Mouse (Mus musculus) liver, embryonic 16.5 days (tissue): ENCODE results near the gene Rapgef5. TPM values are rescaled to one million over a fixed set of nuclear protein-coding genes. Genes with fewer than 3 reads are reported as not detected.

Source experiments
- ATAC-seq: fragments of 200-750 bp; cut with Nextera tagmentation; 2 replicates; pipeline ENCODE4 v1.8.0; 2017; ENCODE audit warnings: low read depth, mild to moderate bottlenecking, moderate number of reproducible peaks, moderate library complexity
- H3K27ac ChIP-seq: fragments of 300-500 bp; sonication (generic); 2 replicates; pipeline ENCODE4 v1.5.1; 2014; ENCODE audit warnings: mild to moderate bottlenecking, low read length
- H3K27me3 ChIP-seq: fragments of 300-500 bp; sonication (generic); 2 replicates; pipeline ENCODE4 v1.6.1; 2014; ENCODE audit warnings: low read depth, low read length, mixed read lengths; ENCODE audit not compliant: control insufficient read depth, insufficient read depth
- H3K36me3 ChIP-seq: fragments of 300-500 bp; sonication (generic); 2 replicates; pipeline ENCODE4 v1.6.1; 2014; ENCODE audit warnings: mild to moderate bottlenecking; ENCODE audit not compliant: control insufficient read depth, insufficient read depth
- H3K4me1 ChIP-seq: fragments of 300-500 bp; sonication (generic); 2 replicates; pipeline ENCODE4 v1.6.1; 2014; ENCODE audit warnings: low read depth, low read length, mixed read lengths; ENCODE audit not compliant: control insufficient read depth
- H3K4me2 ChIP-seq: fragments of 300-500 bp; sonication (generic); 2 replicates; pipeline ENCODE4 v1.6.1; 2014; ENCODE audit warnings: low read depth, low read length, mixed read lengths
- H3K4me3 ChIP-seq: fragments of 300-500 bp; sonication (generic); 2 replicates; pipeline ENCODE4 v1.5.1; 2014; ENCODE audit warnings: low read depth, mild to moderate bottlenecking, low read length
- H3K9ac ChIP-seq: fragments of 300-500 bp; sonication (generic); 2 replicates; pipeline ENCODE4 v1.6.1; 2014; ENCODE audit warnings: low read depth, low read length
- H3K9me3 ChIP-seq: fragments of 300-500 bp; sonication (generic); replicated peaks from 2 replicates; pipeline ENCODE4 v1.6.1; 2016; ENCODE audit warnings: low read length; ENCODE audit not compliant: control insufficient read depth
- WGBS: fragments of 180-500 bp; shearing (Covaris S2); extraction: QIAGEN DNeasy Blood & Tissue Kit; methylation state at CpG from one replicate; pipeline ENCODE4 v1.1.7; 2014; ENCODE audit not compliant: insufficient replicate concordance; 5-methylcytosine and 5-hydroxymethylcytosine counted together
- polyA plus RNA-seq: library from polyadenylated mRNA; unstranded; fragments of >200 nt; fragmentation: Nextera tagmentation; extraction: Ambion mirVana; gene quantifications from 2 replicates; pipeline ENCODE4 v1.2.1, GENCODE M21; 2015

The Rapgef5 gene
- polyA plus RNA-seq, 1 experiment from 2014 or later: 2.2 TPM

GRCm38 (mm10) chr12:117553353-117553752 lies 37.1 kb downstream of the Rapgef5 start:
- H3K4me2 ChIP-seq: no peak overlapping the region
- H3K9ac ChIP-seq: no peak overlapping the region
- peaks cover 8% of the 10 kb centered on the region for H3K27me3 ChIP-seq
- H3K9me3 ChIP-seq: no peaks in the 10 kb centered on the region
- no peak for ATAC-seq
- H3K4me1 ChIP-seq: no peaks in the 10 kb centered on the region; the same call in 1 of the 2 replicates
- no peak overlapping the region for H3K27ac ChIP-seq
- H3K4me3 ChIP-seq: no peak overlapping the region
- 75% methylated on average over 5 of the region's 5 CpGs for WGBS
- H3K36me3 ChIP-seq: no peaks in the 10 kb centered on the region

- no peak overlapping the region for H3K4me3 ChIP-seq
- no peak overlapping the region for H3K4me2 ChIP-seq
- peaks cover 6% of the 10 kb centered on the region for H3K27me3 ChIP-seq
- H3K9ac ChIP-seq: no peak overlapping the region
- no peaks in the 10 kb centered on the region; the same call in 1 of the 2 replicates for H3K4me1 ChIP-seq
- ATAC-seq: peak; percentile 79
- no peak overlapping the region for H3K27ac ChIP-seq
- no peaks in the 10 kb centered on the region for H3K9me3 ChIP-seq
- WGBS: 50% methylated on average over 1 of the region's 1 CpGs
- no peaks in the 10 kb centered on the region for H3K36me3 ChIP-seq
Observed at GRCm38 (mm10) chr12:117554612-117555063, 38.4 kb downstream of the Rapgef5 start.

- H3K4me3 ChIP-seq: no peak overlapping the region
- ATAC-seq: peak; percentile 67
- H3K9me3 ChIP-seq: no peaks in the 10 kb centered on the region
- no peaks in the 10 kb centered on the region for H3K36me3 ChIP-seq
- 11% methylated on average over 11 of the region's 11 CpGs for WGBS
- H3K27ac ChIP-seq: no peak overlapping the region
- no peak overlapping the region for H3K4me2 ChIP-seq
- H3K4me1 ChIP-seq: no peaks in the 10 kb centered on the region
- H3K27me3 ChIP-seq: peaks cover 5% of the 10 kb centered on the region; the same call in 1 of the 2 replicates
- H3K9ac ChIP-seq: no peak overlapping the region
Observed at GRCm38 (mm10) chr12:117560450-117560849, 44.2 kb downstream of the Rapgef5 start.

DNA sequence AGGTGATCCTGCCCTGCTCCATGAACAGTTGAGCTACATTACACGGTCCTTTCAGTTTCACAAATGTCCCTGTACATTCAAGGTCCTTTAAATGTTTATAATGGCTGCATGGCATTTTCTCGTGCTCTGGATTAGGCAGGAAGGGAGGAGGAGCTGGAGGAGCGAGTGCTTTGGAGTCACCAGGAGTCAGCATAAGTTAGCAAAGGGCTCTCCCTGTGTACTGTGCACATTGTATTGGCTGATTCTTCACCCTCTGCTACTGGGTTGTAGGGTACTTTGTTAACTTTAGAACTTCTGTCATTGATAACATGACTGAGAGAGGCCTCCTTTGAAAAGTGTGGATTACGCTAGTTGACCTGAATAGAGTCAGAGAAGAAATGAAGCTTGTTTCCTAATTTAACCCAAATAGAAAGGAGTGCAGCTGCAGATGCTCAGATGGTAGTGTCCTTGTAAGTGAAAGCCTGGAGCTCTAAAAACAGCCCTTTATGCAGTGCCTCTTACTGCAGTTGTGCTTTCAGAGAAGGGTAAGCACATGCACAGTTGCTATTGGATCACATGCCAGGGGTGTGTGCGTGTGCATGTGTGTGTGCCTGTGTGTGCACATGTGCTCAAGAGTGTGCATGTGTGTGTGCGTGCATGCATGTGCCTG lies 45.3 kb downstream of the Rapgef5 start:
- no peak for ATAC-seq
- H3K27me3 ChIP-seq: peaks cover 5% of the 10 kb centered on the region; the same call in 1 of the 2 replicates
- H3K27ac ChIP-seq: no peak overlapping the region
- H3K36me3 ChIP-seq: no peaks in the 10 kb centered on the region
- no peaks in the 10 kb centered on the region for H3K9me3 ChIP-seq
- WGBS: 65% methylated on average over 6 of the region's 6 CpGs
- no peak overlapping the region for H3K9ac ChIP-seq
- H3K4me3 ChIP-seq: no peak overlapping the region
- H3K4me2 ChIP-seq: no peak overlapping the region
- no peaks in the 10 kb centered on the region for H3K4me1 ChIP-seq

DNA sequence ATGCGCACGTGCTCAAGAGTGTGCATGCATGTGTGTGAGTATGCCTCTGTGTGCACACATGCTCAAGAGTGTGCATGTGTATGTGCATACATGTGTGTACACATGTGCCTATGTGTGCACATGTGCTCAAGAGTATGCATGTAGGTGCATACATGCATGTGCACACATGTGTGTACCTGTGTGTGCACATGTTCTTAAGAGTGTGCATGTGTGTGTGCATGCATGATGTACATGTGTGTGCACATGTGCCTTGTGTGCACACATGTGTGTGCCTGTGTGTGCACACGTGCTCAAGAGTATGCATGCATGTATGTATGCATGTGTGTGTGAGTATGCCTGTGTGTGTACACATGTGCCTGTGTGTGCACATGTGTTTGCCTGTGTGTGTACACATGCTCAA lies 45.8 kb downstream of the Rapgef5 start:
- H3K27ac ChIP-seq: no peak overlapping the region
- 73% methylated on average over 3 of the region's 3 CpGs for WGBS
- H3K9me3 ChIP-seq: no peaks in the 10 kb centered on the region
- no peaks in the 10 kb centered on the region for H3K36me3 ChIP-seq
- peaks cover 5% of the 10 kb centered on the region; the same call in 1 of the 2 replicates for H3K27me3 ChIP-seq
- no peak for ATAC-seq
- H3K4me3 ChIP-seq: no peak overlapping the region
- H3K4me2 ChIP-seq: no peak overlapping the region
- H3K4me1 ChIP-seq: no peaks in the 10 kb centered on the region
- no peak overlapping the region for H3K9ac ChIP-seq

GRCm38 (mm10) chr12:117563859-117564258 lies 47.6 kb downstream of the Rapgef5 start:
- 45% methylated on average over 6 of the region's 6 CpGs for WGBS
- no peak for ATAC-seq

GRCm38 (mm10) chr12:117566298-117566697 lies 50.0 kb downstream of the Rapgef5 start:
- Histone ChIP-seq H3K27ac (no peak overlapping the region), H3K4me1 (no peaks in the 10 kb centered on the region), H3K36me3 (no peaks in the 10 kb centered on the region), H3K9ac (no peak overlapping the region), H3K9me3 (no peaks in the 10 kb centered on the region), H3K27me3 (peaks cover 5% of the 10 kb centered on the region; the same call in 1 of the 2 replicates), H3K4me3 (no peak overlapping the region), H3K4me2 (no peak overlapping the region)
- WGBS: 54% methylated on average over 4 of the region's 4 CpGs
- no peak for ATAC-seq

More at GRCm38 (mm10) chr12:117563859-117564258, 47.6 kb downstream of the Rapgef5 start:
- Histone ChIP-seq H3K4me2 (no peak overlapping the region), H3K9me3 (no peaks in the 10 kb centered on the region), H3K9ac (no peak overlapping the region), H3K27me3 (peaks cover 5% of the 10 kb centered on the region; the same call in 1 of the 2 replicates), H3K4me1 (no peaks in the 10 kb centered on the region), H3K27ac (no peak overlapping the region), H3K36me3 (no peaks in the 10 kb centered on the region), H3K4me3 (no peak overlapping the region)

DNA sequence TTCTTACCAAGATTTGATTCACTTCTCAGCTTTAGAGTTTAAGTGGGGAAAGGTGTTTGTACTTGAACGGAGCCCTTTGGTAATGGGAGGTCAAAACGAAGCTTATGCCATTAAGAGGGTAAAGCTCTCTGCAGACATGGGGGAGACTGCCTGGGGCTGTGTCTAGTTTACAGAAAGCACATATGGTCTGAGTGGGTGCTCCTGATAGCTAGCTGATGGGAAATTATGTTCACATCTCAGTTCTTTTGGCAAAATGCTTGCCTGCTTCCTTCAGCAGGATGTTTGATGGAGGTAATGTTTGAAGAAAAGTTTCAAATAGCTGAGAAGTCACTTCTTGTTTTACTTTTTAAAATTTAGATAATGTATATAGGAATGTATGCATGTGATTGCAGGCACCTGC lies 53.4 kb downstream of the Rapgef5 start:
- no peaks in the 10 kb centered on the region for H3K4me1 ChIP-seq
- no peak overlapping the region for H3K4me3 ChIP-seq
- no peaks in the 10 kb centered on the region; the same call in 1 of the 2 replicates for H3K27me3 ChIP-seq
- WGBS: 56% methylated on average over 2 of the region's 2 CpGs
- H3K9ac ChIP-seq: no peak overlapping the region
- no peak for ATAC-seq
- no peaks in the 10 kb centered on the region for H3K9me3 ChIP-seq
- no peaks in the 10 kb centered on the region for H3K36me3 ChIP-seq
- H3K27ac ChIP-seq: no peak overlapping the region
- no peak overlapping the region for H3K4me2 ChIP-seq

- Histone ChIP-seq H3K27me3 (no peaks in the 10 kb centered on the region), H3K4me3 (no peak overlapping the region), H3K4me1 (no peaks in the 10 kb centered on the region), H3K9me3 (no peaks in the 10 kb centered on the region), H3K9ac (no peak overlapping the region), H3K36me3 (no peaks in the 10 kb centered on the region), H3K4me2 (no peak overlapping the region), H3K27ac (no peak overlapping the region)
- 60% methylated on average over 4 of the region's 4 CpGs for WGBS
- ATAC-seq: no peak
Observed at GRCm38 (mm10) chr12:117584256-117584655, 68.0 kb downstream of the Rapgef5 start.
